Mouse (Mus musculus) olfactory bulb, adult 2 months (tissue): ENCODE data around the gene Disc1.

ENCODE experiments used
- CTCF ChIP-seq: fragments of 200-500 bp; IDR thresholded peaks from 2 replicates; pipeline ENCODE4 v1.5.1; 2012; ENCODE audit warnings: low read depth, mild to moderate bottlenecking, low read length, moderate library complexity; ENCODE audit not compliant: insufficient read depth
- POLR2A ChIP-seq: fragments of 200-500 bp; IDR thresholded peaks from 2 replicates; pipeline ENCODE4 v1.6.1; 2012; ENCODE audit warnings: mild to moderate bottlenecking, low read depth, low read length, moderate library complexity; ENCODE audit not compliant: insufficient read depth

- TF ChIP-seq CTCF = no peak
- no peak for TF ChIP-seq POLR2A
Measured at GRCm38 (mm10) chr8:125165505-125166446, 111.8 kb downstream of the Disc1 start.
